Mouse (Mus musculus) cortical plate, adult 2 months (tissue): ENCODE data around the gene Cnot2.
"Not testable (repeated sequence)": the region's sequence is repeated elsewhere in the genome, so short reads cannot be mapped to it uniquely, and the experiment has no call there.

Source experiments
- CTCF ChIP-seq: fragments of 200-500 bp; IDR thresholded peaks from 2 replicates; pipeline ENCODE4 v1.5.1; 2011; ENCODE audit warnings: mild to moderate bottlenecking, control low read depth, low read length; ENCODE audit not compliant: insufficient read depth; ENCODE audit errors: extremely low read depth
- POLR2A ChIP-seq: fragments of 200-500 bp; IDR thresholded peaks from 2 replicates; pipeline ENCODE4 v1.6.1; 2011; ENCODE audit warnings: mild to moderate bottlenecking, low read length, control low read depth; ENCODE audit not compliant: insufficient read depth; ENCODE audit errors: extremely low read depth

DNA sequence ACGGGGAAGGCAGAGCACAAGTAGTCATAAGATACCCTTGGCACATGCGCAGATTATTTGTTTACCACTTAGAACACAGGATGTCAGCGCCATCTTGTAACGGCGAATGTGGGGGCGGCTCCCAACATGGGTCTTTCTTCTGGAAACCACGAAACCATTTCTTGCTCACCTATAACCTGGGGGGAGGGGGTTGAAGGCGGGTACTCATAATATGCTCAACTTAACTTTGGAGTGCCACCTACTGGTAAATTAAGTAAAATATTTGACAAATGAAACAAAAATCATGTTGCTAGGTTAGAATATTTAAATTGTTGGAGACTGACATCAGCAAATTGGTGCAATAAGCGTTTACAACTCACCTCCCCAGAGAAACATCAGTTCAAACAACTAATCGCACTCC is 31.9 kb upstream of the Cnot2 start:
- not testable (repeated sequence) for TF ChIP-seq POLR2A, CTCF
